Mouse (Mus musculus): ENCODE measurements around the gene Ankrd22. TPM values are rescaled to one million over a fixed set of nuclear protein-coding genes. Genes with fewer than 3 reads are reported as not detected.

Gene Ankrd22
- polyA plus RNA-seq, 1 experiment from 2014 or later = not detected

DNA sequence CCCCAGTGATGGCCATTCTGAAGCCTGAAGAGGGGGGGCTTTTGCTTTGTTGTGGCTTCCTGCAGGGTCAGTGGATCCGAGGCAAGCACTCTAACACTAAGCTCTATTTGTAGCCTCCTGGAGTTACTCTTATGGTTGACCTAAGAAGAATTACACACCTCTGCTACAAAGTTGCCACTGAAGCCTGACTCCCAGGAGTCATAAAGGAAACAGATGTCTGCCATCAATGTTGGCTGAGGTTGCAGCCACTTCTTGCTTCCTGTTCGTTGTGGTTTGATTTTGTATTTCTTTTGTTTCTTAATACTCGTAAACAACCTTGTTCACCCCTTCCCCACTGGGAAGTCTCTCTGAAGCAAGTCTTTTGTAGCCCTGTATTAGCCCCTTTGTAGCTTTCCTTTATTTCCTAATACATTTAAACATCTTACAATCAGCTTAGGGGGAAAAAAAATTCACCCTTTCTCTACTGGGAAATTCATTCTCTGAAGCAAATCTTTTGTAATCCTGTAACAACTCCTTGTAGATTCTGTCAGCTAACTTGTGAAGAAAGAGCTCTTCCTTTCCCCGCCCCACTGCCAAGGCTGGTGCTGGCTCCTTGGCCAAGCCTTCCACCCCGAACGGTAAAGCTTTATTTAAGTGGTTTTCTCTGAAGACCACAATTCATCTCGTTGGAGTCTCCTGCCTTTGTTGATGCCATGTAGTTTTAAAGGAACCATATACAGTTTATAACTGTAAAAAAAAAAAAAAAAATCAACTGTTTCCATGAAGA is 2.2 kb upstream of the Ankrd22 start:
- no peak overlapping the region for H3K4me3 ChIP-seq (ENCODE audit: low read depth, low read length)
- H3K27me3 ChIP-seq (ENCODE audit: control insufficient read depth, insufficient read depth, low read length) = peaks cover 29% of the 10 kb centered on the region
- H3K9me3 ChIP-seq (ENCODE audit: control insufficient read depth, low read length) = no peaks in the 10 kb centered on the region
- no peak overlapping the region for H3K9ac ChIP-seq (ENCODE audit: low read length)
- no peak overlapping the region for H3K27ac ChIP-seq (ENCODE audit: low read depth, low read length)
- 23% methylated on average over 7 of the region's 7 CpGs for WGBS
- DNase-seq (ENCODE audit: low spot score, missing footprints) (peak; percentile 89), ATAC-seq (ENCODE audit: low FRiP score) (no peak)
- no peaks in the 10 kb centered on the region for H3K36me3 ChIP-seq (ENCODE audit: control insufficient read depth, insufficient read depth, low read length)
- H3K4me1 ChIP-seq (ENCODE audit: control insufficient read depth, insufficient read depth, low read length) = no peaks in the 10 kb centered on the region
- no peak overlapping the region for H3K4me2 ChIP-seq

DNA sequence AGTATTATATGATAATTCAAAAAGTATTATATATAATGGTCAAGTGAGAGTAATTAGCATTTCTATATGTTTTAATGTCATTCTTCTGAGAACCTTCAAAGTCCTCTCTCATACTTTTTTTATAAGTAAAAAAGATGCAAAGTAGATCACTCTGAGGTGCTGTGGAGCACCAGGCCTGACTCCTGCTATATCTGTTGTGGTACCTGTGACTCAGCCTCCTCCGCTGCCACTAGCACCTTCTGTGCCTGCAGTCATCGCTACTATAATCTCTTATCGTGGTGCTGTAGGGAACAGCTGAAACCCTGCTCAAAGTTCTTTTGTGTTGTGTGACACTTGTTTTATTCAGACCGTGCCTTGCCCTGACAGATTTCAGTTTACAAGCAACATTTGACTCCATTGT is 533 bp upstream of the Ankrd22 start:
- Histone ChIP-seq H3K27me3 (ENCODE audit: control insufficient read depth, insufficient read depth, low read length) (peaks cover 29% of the 10 kb centered on the region), H3K36me3 (ENCODE audit: control insufficient read depth, insufficient read depth, low read length) (no peaks in the 10 kb centered on the region), H3K4me2 (no peak overlapping the region), H3K27ac (ENCODE audit: low read depth, low read length) (no peak overlapping the region), H3K4me1 (ENCODE audit: control insufficient read depth, insufficient read depth, low read length) (no peaks in the 10 kb centered on the region), H3K9ac (ENCODE audit: low read length) (no peak overlapping the region), H3K9me3 (ENCODE audit: control insufficient read depth, low read length) (no peaks in the 10 kb centered on the region), H3K4me3 (ENCODE audit: low read depth, low read length) (no peak overlapping the region)
- 77% methylated on average over 4 of the region's 4 CpGs for WGBS
- ATAC-seq (ENCODE audit: low FRiP score) (no peak), DNase-seq (ENCODE audit: low spot score, missing footprints) (no peak)

GRCm38 (mm10) chr19:34162693-34163092 is 3.2 kb downstream of the Ankrd22 start:
- no peak overlapping the region for H3K9ac ChIP-seq (ENCODE audit: low read length)
- no peaks in the 10 kb centered on the region for H3K9me3 ChIP-seq (ENCODE audit: control insufficient read depth, low read length)
- H3K4me2 ChIP-seq = no peak overlapping the region
- H3K4me1 ChIP-seq (ENCODE audit: control insufficient read depth, insufficient read depth, low read length) = no peaks in the 10 kb centered on the region
- 90% methylated on average over 5 of the region's 5 CpGs for WGBS
- no peak for DNase-seq (ENCODE audit: low spot score, missing footprints)
- no peak overlapping the region for H3K4me3 ChIP-seq (ENCODE audit: low read depth, low read length)
- no peaks in the 10 kb centered on the region for H3K36me3 ChIP-seq (ENCODE audit: control insufficient read depth, insufficient read depth, low read length)
- ATAC-seq (ENCODE audit: low FRiP score) = no peak
- peaks cover 16% of the 10 kb centered on the region for H3K27me3 ChIP-seq (ENCODE audit: control insufficient read depth, insufficient read depth, low read length)
- no peak overlapping the region for H3K27ac ChIP-seq (ENCODE audit: low read depth, low read length)

GRCm38 (mm10) chr19:34153263-34154144 is 12.3 kb downstream of the Ankrd22 start:
- 78% methylated on average over 6 of the region's 6 CpGs for WGBS

DNA sequence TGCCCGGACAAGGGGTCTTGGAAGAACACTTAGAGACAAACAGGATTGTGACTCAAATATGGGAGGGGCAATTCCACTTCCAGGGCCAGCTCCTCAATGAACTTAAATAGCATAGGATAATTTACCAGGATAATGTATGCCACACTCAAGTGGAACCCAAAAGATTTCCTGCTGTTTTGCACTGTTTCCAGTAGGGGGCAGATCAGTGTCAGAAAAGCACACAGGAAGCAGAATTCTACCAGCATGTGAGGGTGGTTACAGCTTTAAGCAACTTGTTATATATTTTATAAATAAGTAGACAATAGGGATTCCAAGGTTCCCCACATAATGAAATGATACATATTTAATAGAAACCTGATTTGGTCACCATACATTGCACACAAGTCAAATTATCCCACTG is 13.9 kb downstream of the Ankrd22 start:
- H3K4me3 ChIP-seq (ENCODE audit: low read depth, low read length) = no peak overlapping the region
- no peak overlapping the region for H3K9ac ChIP-seq (ENCODE audit: low read length)
- no peak for ATAC-seq (ENCODE audit: low FRiP score)
- no peaks in the 10 kb centered on the region for H3K27me3 ChIP-seq (ENCODE audit: control insufficient read depth, insufficient read depth, low read length)
- no peaks in the 10 kb centered on the region for H3K4me1 ChIP-seq (ENCODE audit: control insufficient read depth, insufficient read depth, low read length)
- 89% methylated on average over 1 of the region's 1 CpGs for WGBS
- H3K4me2 ChIP-seq = no peak overlapping the region
- H3K9me3 ChIP-seq (ENCODE audit: control insufficient read depth, low read length) = no peaks in the 10 kb centered on the region
- no peak for DNase-seq (ENCODE audit: low spot score, missing footprints)
- no peaks in the 10 kb centered on the region for H3K36me3 ChIP-seq (ENCODE audit: control insufficient read depth, insufficient read depth, low read length)
- no peak overlapping the region for H3K27ac ChIP-seq (ENCODE audit: low read depth, low read length)

More at GRCm38 (mm10) chr19:34153263-34154144, 12.3 kb downstream of the Ankrd22 start:
- Histone ChIP-seq H3K4me2 (no peak overlapping the region), H3K9me3 (ENCODE audit: control insufficient read depth, low read length) (no peaks in the 10 kb centered on the region), H3K27me3 (ENCODE audit: control insufficient read depth, insufficient read depth, low read length) (no peaks in the 10 kb centered on the region), H3K4me1 (ENCODE audit: control insufficient read depth, insufficient read depth, low read length) (no peaks in the 10 kb centered on the region), H3K9ac (ENCODE audit: low read length) (no peak overlapping the region), H3K4me3 (ENCODE audit: low read depth, low read length) (no peak overlapping the region), H3K36me3 (ENCODE audit: control insufficient read depth, insufficient read depth, low read length) (no peaks in the 10 kb centered on the region), H3K27ac (ENCODE audit: low read depth, low read length) (no peak overlapping the region)
- DNase-seq (ENCODE audit: low spot score, missing footprints) (peak; percentile 60), ATAC-seq (ENCODE audit: low FRiP score) (no peak)

DNA sequence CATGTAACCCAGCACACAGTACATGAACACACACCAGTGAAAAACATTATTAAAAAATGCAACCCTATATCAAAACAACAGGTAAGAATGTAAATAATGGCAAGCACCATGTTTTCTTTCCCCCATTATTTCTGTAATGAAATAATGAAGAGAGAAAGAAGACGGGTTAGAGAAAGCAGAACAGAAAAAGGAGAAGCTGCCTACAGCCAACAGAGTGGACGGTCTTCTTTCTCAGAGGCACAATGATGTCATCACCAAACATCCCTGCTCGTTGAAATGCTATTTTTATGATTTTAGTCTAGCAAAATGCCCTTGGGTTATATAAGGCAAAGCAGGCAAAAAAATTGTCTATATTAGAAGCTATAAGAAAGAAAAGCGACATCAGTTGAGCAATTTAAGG is 17.4 kb downstream of the Ankrd22 start:
- Histone ChIP-seq H3K4me1 (ENCODE audit: control insufficient read depth, insufficient read depth, low read length) (no peaks in the 10 kb centered on the region), H3K27ac (ENCODE audit: low read depth, low read length) (no peak overlapping the region), H3K36me3 (ENCODE audit: control insufficient read depth, insufficient read depth, low read length) (no peaks in the 10 kb centered on the region), H3K4me3 (ENCODE audit: low read depth, low read length) (no peak overlapping the region), H3K27me3 (ENCODE audit: control insufficient read depth, insufficient read depth, low read length) (no peaks in the 10 kb centered on the region), H3K9ac (ENCODE audit: low read length) (no peak overlapping the region), H3K4me2 (no peak overlapping the region), H3K9me3 (ENCODE audit: control insufficient read depth, low read length) (no peaks in the 10 kb centered on the region)
- no peak for ATAC-seq (ENCODE audit: low FRiP score)
- 84% methylated on average over 4 of the region's 4 CpGs for WGBS
- no peak for DNase-seq (ENCODE audit: low spot score, missing footprints)

GRCm38 (mm10) chr19:34139431-34140046 is 26.3 kb downstream of the Ankrd22 start:
- 85% methylated on average over 3 of the region's 3 CpGs for WGBS
- Histone ChIP-seq H3K9me3 (ENCODE audit: control insufficient read depth, low read length) (no peaks in the 10 kb centered on the region), H3K36me3 (ENCODE audit: control insufficient read depth, insufficient read depth, low read length) (no peaks in the 10 kb centered on the region), H3K4me1 (ENCODE audit: control insufficient read depth, insufficient read depth, low read length) (no peaks in the 10 kb centered on the region), H3K4me2 (no peak overlapping the region), H3K27me3 (ENCODE audit: control insufficient read depth, insufficient read depth, low read length) (no peaks in the 10 kb centered on the region), H3K27ac (ENCODE audit: low read depth, low read length) (no peak overlapping the region), H3K4me3 (ENCODE audit: low read depth, low read length) (no peak overlapping the region), H3K9ac (ENCODE audit: low read length) (no peak overlapping the region)
- DNase-seq (ENCODE audit: low spot score, missing footprints) = no peak
- ATAC-seq (ENCODE audit: low FRiP score) = no peak

DNA sequence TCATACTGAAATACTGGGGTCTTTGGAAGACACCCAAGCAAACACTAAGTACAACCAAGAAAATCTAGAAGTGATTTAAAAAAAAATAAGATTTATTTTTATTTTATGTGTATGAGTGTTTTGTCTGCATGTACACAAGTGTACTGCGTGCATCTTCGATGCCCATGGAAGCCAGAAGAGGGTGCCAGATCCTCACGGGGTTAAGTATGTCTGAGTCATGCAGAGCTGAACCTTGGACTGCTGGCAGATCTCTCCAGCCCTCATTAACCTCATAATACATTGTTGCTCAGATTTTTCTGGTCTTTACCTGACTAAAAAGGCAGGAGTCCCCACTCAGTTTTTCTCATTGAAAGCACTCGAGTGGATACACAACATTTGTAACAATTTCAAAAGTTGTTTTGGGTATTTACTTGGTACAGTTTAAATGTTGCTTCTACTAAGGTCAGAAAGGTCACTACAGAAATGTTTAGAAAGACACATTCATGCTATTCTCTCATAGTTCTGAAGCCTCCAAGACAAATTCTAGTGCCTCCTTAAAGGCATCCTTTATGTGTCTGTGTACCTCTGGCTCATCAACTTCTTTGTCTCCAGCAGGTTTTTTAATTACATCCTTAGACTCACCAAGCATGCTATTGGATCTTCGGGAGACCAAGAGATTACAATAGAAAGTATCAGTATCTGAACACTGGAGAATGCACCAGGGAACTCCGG is 27.0 kb downstream of the Ankrd22 start:
- Histone ChIP-seq H3K4me3 (ENCODE audit: low read depth, low read length) (no peak overlapping the region), H3K27ac (ENCODE audit: low read depth, low read length) (no peak overlapping the region), H3K27me3 (ENCODE audit: control insufficient read depth, insufficient read depth, low read length) (no peaks in the 10 kb centered on the region), H3K36me3 (ENCODE audit: control insufficient read depth, insufficient read depth, low read length) (no peaks in the 10 kb centered on the region), H3K9ac (ENCODE audit: low read length) (no peak overlapping the region), H3K4me2 (no peak overlapping the region), H3K9me3 (ENCODE audit: control insufficient read depth, low read length) (no peaks in the 10 kb centered on the region), H3K4me1 (ENCODE audit: control insufficient read depth, insufficient read depth, low read length) (no peaks in the 10 kb centered on the region)
- ATAC-seq (ENCODE audit: low FRiP score) (no peak), DNase-seq (ENCODE audit: low spot score, missing footprints) (no peak)
- WGBS = 88% methylated on average over 6 of the region's 6 CpGs
